Mouse (Mus musculus) testis, adult 2 months (tissue): ENCODE results near the gene Sit1. TPM values are rescaled to one million over a fixed set of nuclear protein-coding genes. Genes with fewer than 3 reads are reported as not detected.
A peak's percentile ranks its signal among the peaks of the same experiment; 100 is the strongest.

Experiments used
- H3K27ac ChIP-seq: fragments of 200-500 bp; 2 replicates; pipeline ENCODE4 v1.5.1; 2012; ENCODE audit warnings: low read depth, low read length; ENCODE audit not compliant: control insufficient read depth, insufficient read depth
- H3K27me3 ChIP-seq: fragments of 200-500 bp; 2 replicates; pipeline ENCODE4 v1.6.1; 2012; ENCODE audit warnings: mild to moderate bottlenecking, low read length, moderate library complexity; ENCODE audit not compliant: control insufficient read depth, insufficient read depth
- H3K36me3 ChIP-seq: fragments of 200-500 bp; 2 replicates; pipeline ENCODE4 v1.6.1; 2012; ENCODE audit warnings: mild to moderate bottlenecking, low read length; ENCODE audit not compliant: control insufficient read depth, insufficient read depth
- H3K4me1 ChIP-seq: fragments of 200-500 bp; 2 replicates; pipeline ENCODE4 v1.6.1; 2012; ENCODE audit warnings: low read length; ENCODE audit not compliant: control insufficient read depth, insufficient read depth
- H3K4me3 ChIP-seq: fragments of 200-500 bp; 2 replicates; pipeline ENCODE4 v1.5.1; 2012; ENCODE audit warnings: low read depth, mild to moderate bottlenecking, low read length, moderate library complexity, mixed read lengths; ENCODE audit not compliant: control insufficient read depth
- CTCF ChIP-seq: fragments of 200-500 bp; IDR thresholded peaks from 2 replicates; pipeline ENCODE4 v1.5.1; 2012; ENCODE audit warnings: low read depth, mild to moderate bottlenecking, inconsistent platforms, low read length, moderate library complexity; ENCODE audit not compliant: control insufficient read depth, insufficient read depth, insufficient replicate concordance
- POLR2A ChIP-seq: fragments of 200-500 bp; IDR thresholded peaks from 2 replicates; pipeline ENCODE4 v1.6.1; 2012; ENCODE audit warnings: low read depth, mild to moderate bottlenecking, inconsistent platforms, low read length, moderate library complexity; ENCODE audit not compliant: control insufficient read depth
- polyA plus RNA-seq: library from polyadenylated mRNA; depleted of rRNA; stranded (reverse); fragments of >200 nt; gene quantifications from 2 replicates; pipeline ENCODE4 v1.2.3, GENCODE M21; 2012; rRNA removed

Gene Sit1
- polyA plus RNA-seq, 1 experiment: not detected

GRCm38 (mm10) chr4:43442456-43443361 is 40.8 kb downstream of the Sit1 start:
- peak overlapping the region; percentile 96 for H3K27ac ChIP-seq
- TF ChIP-seq CTCF (no peak), POLR2A (peak; percentile 69; the same call in 1 of the 2 replicates)
- H3K4me1 ChIP-seq: peaks cover 10% of the 10 kb centered on the region
- H3K27me3 ChIP-seq: no peaks in the 10 kb centered on the region
- H3K36me3 ChIP-seq: no peaks in the 10 kb centered on the region; the same call in none of the 2 replicates
- peak overlapping the region; percentile 92 for H3K4me3 ChIP-seq

GRCm38 (mm10) chr4:43442044-43442443 is 41.5 kb downstream of the Sit1 start:
- TF ChIP-seq CTCF (peak; percentile 94), POLR2A (peak; percentile 98)
- no peaks in the 10 kb centered on the region for H3K27me3 ChIP-seq
- H3K4me1 ChIP-seq: peaks cover 10% of the 10 kb centered on the region
- peak overlapping the region; percentile 96 for H3K27ac ChIP-seq
- no peaks in the 10 kb centered on the region; the same call in 1 of the 2 replicates for H3K36me3 ChIP-seq
- peak overlapping the region; percentile 92 for H3K4me3 ChIP-seq

GRCm38 (mm10) chr4:43441639-43442038 is 41.9 kb downstream of the Sit1 start, which contains the start of gene Tesk1:
TSS of gene Tesk1 (plus strand) at chr4:43441939.
- H3K4me3 ChIP-seq: peak within 1 kb of the TSS; percentile 92
- H3K36me3 ChIP-seq: no peaks in the 10 kb centered on the region; the same call in 1 of the 2 replicates
- H3K27ac ChIP-seq: peak within 1 kb of the TSS; percentile 96
- H3K4me1 ChIP-seq: peaks cover 10% of the 10 kb centered on the region
- H3K27me3 ChIP-seq: no peaks in the 10 kb centered on the region
- TF ChIP-seq POLR2A (no peak), CTCF (no peak)

- H3K27me3 ChIP-seq: no peaks in the 10 kb centered on the region
- H3K36me3 ChIP-seq: no peaks in the 10 kb centered on the region
- H3K27ac ChIP-seq: no peak overlapping the region
- TF ChIP-seq POLR2A (no peak), CTCF (no peak)
- no peak overlapping the region for H3K4me3 ChIP-seq
- peaks cover 5% of the 10 kb centered on the region for H3K4me1 ChIP-seq
These were observed 50.7 kb downstream of the Sit1 start for GRCm38 (mm10) chr4:43432832-43433231.

Other genes with a start within 250 kb of the Sit1 start
- 23.5 and 27.9 TPM in 2 replicates for gene Atp8b5, start 216.6 kb downstream of the Sit1 start, polyA plus RNA-seq
- 24.1 and 30.0 TPM in 2 replicates for gene Rusc2, start 101.8 kb downstream of the Sit1 start, polyA plus RNA-seq
- 1.6 and 2.2 TPM in 2 replicates for gene Fam166b, start 54.6 kb downstream of the Sit1 start, polyA plus RNA-seq
- 935 and 983 TPM in 2 replicates for gene Tesk1, start 41.8 kb downstream of the Sit1 start, polyA plus RNA-seq
- gene Cd72, start 29.1 kb downstream of the Sit1 start, polyA plus RNA-seq: 0.34 and 0.63 TPM in 2 replicates
- 33.5 and 46.6 TPM in 2 replicates for gene Ccdc107, start 9.2 kb upstream of the Sit1 start, polyA plus RNA-seq
- 26.6 and 27.3 TPM in 2 replicates for gene Arhgef39, start 16.0 kb upstream of the Sit1 start, polyA plus RNA-seq
- 0.07 and 0.38 TPM in 2 replicates for gene Car9, start 23.2 kb upstream of the Sit1 start, polyA plus RNA-seq
- gene Tpm2, start 40.0 kb upstream of the Sit1 start, polyA plus RNA-seq: 6.0 and 22.9 TPM in 2 replicates
- 27.9 and 35.0 TPM in 2 replicates for gene Creb3, start 78.6 kb upstream of the Sit1 start, polyA plus RNA-seq
- 44.9 and 51.8 TPM in 2 replicates for gene Tln1, start 79.0 kb upstream of the Sit1 start, polyA plus RNA-seq
- 36.8 and 37.6 TPM in 2 replicates for gene Rgp1, start 95.0 kb upstream of the Sit1 start, polyA plus RNA-seq
- gene Gba2, start 95.1 kb upstream of the Sit1 start, polyA plus RNA-seq: 61.0 and 65.0 TPM in 2 replicates
- 0.83 and 1.1 TPM in 2 replicates for gene Msmp, start 100.8 kb upstream of the Sit1 start, polyA plus RNA-seq
- gene Npr2, start 148.2 kb upstream of the Sit1 start, polyA plus RNA-seq: 2.6 and 4.0 TPM in 2 replicates
- gene Spag8, start 169.9 kb upstream of the Sit1 start, polyA plus RNA-seq: 112 and 124 TPM in 2 replicates
- gene Hint2, start 172.7 kb upstream of the Sit1 start, polyA plus RNA-seq: 11.6 and 14.3 TPM in 2 replicates
- 55.7 and 59.7 TPM in 2 replicates for gene Tmem8b, start 185.2 kb upstream of the Sit1 start, polyA plus RNA-seq
- gene Fam221b, start 185.4 kb upstream of the Sit1 start, polyA plus RNA-seq: 182 and 185 TPM in 2 replicates
- gene Olfr70, start 217.1 kb upstream of the Sit1 start, polyA plus RNA-seq: not detected in 2 replicates
- gene Olfr71, start 226.5 kb upstream of the Sit1 start, polyA plus RNA-seq: not detected in 2 replicates
- gene Hrct1, start 243.5 kb upstream of the Sit1 start, polyA plus RNA-seq: 0.62 and 0.73 TPM in 2 replicates
- gene Spaar, start 246.3 kb upstream of the Sit1 start, polyA plus RNA-seq: 3.0 and 4.6 TPM in 2 replicates